Mouse (Mus musculus): Measurements from ENCODE around the gene Pax3. TPM values are rescaled to one million over a fixed set of nuclear protein-coding genes. Genes with fewer than 3 reads are reported as not detected.

Gene Pax3
- polyA plus RNA-seq, 1 experiment from 2014 or later: not detected

- H3K4me2 ChIP-seq (ENCODE audit: low read depth, low read length): no peak overlapping the region
Observed at GRCm38 (mm10) chr1:78143403-78143802, 53.5 kb downstream of the Pax3 start.

GRCm38 (mm10) chr1:78142912-78143311 lies 54.0 kb downstream of the Pax3 start:
- H3K27ac ChIP-seq (ENCODE audit: low read depth): no peak overlapping the region
- ATAC-seq: no peak; the same call in 1 of the 2 replicates
- peaks cover 59% of the 10 kb centered on the region for H3K27me3 ChIP-seq (ENCODE audit: insufficient read depth, low read length)
- H3K36me3 ChIP-seq (replicated peaks; ENCODE audit: insufficient read depth, low read length): no peaks in the 10 kb centered on the region
- no peak overlapping the region for H3K9ac ChIP-seq (replicated peaks)
- no peak overlapping the region for H3K4me2 ChIP-seq (ENCODE audit: low read depth, low read length)
- peak; percentile 28 for DNase-seq
- no peaks in the 10 kb centered on the region; the same call in 1 of the 2 replicates for H3K4me1 ChIP-seq (ENCODE audit: insufficient read depth)
- whole genome bisulfite sequencing (ENCODE audit: insufficient replicate concordance): 48% methylated on average over 6 of the region's 6 CpGs
- H3K4me3 ChIP-seq (ENCODE audit: low read depth, low read length): no peak overlapping the region
- TF ChIP-seq EP300 (IDR thresholded peaks at IDR 0.05; ENCODE audit: low read depth) (no peak), CTCF (IDR thresholded peaks at IDR 0.05; ENCODE audit: low read depth) (no peak)
- H3K9me3 ChIP-seq (ENCODE audit: low read length): no peaks in the 10 kb centered on the region

More at GRCm38 (mm10) chr1:78143403-78143802, 53.5 kb downstream of the Pax3 start:
- Histone ChIP-seq H3K27me3 (ENCODE audit: insufficient read depth, low read length) (peaks cover 59% of the 10 kb centered on the region), H3K4me3 (ENCODE audit: low read depth, low read length) (no peak overlapping the region), H3K36me3 (replicated peaks; ENCODE audit: insufficient read depth, low read length) (no peaks in the 10 kb centered on the region), H3K4me1 (ENCODE audit: insufficient read depth) (no peaks in the 10 kb centered on the region; the same call in 1 of the 2 replicates), H3K9ac (replicated peaks) (no peak overlapping the region), H3K9me3 (ENCODE audit: low read length) (no peaks in the 10 kb centered on the region), H3K27ac (ENCODE audit: low read depth) (no peak overlapping the region)
- 54% methylated on average over 6 of the region's 6 CpGs for WGBS (ENCODE audit: insufficient replicate concordance)
- ATAC-seq (no peak), DNase-seq (no peak)
- TF ChIP-seq CTCF (IDR thresholded peaks at IDR 0.05; ENCODE audit: low read depth) (no peak), EP300 (IDR thresholded peaks at IDR 0.05; ENCODE audit: low read depth) (no peak)

GRCm38 (mm10) chr1:78141741-78142501 lies 55.0 kb downstream of the Pax3 start:
- H3K4me1 ChIP-seq (ENCODE audit: insufficient read depth): no peaks in the 10 kb centered on the region; the same call in 1 of the 2 replicates
- DNase-seq (no peak), ATAC-seq (no peak)
- no peak overlapping the region for H3K4me3 ChIP-seq (ENCODE audit: low read depth, low read length)
- TF ChIP-seq CTCF (IDR thresholded peaks at IDR 0.05; ENCODE audit: low read depth) (no peak), EP300 (IDR thresholded peaks at IDR 0.05; ENCODE audit: low read depth) (no peak)
- WGBS (ENCODE audit: insufficient replicate concordance): 18% methylated on average over 9 of the region's 9 CpGs
- H3K27ac ChIP-seq (ENCODE audit: low read depth): no peak overlapping the region
- H3K27me3 ChIP-seq (ENCODE audit: insufficient read depth, low read length): peaks cover 66% of the 10 kb centered on the region
- no peak overlapping the region for H3K4me2 ChIP-seq (ENCODE audit: low read depth, low read length)
- H3K36me3 ChIP-seq (replicated peaks; ENCODE audit: insufficient read depth, low read length): no peaks in the 10 kb centered on the region
- no peaks in the 10 kb centered on the region for H3K9me3 ChIP-seq (ENCODE audit: low read length)
- H3K9ac ChIP-seq (replicated peaks): no peak overlapping the region

GRCm38 (mm10) chr1:78141314-78141713 lies 55.6 kb downstream of the Pax3 start:
- peaks cover 67% of the 10 kb centered on the region for H3K27me3 ChIP-seq (ENCODE audit: insufficient read depth, low read length)
- no peaks in the 10 kb centered on the region for H3K36me3 ChIP-seq (replicated peaks; ENCODE audit: insufficient read depth, low read length)

GRCm38 (mm10) chr1:78140505-78141303 lies 56.2 kb downstream of the Pax3 start:
- DNase-seq (peak; percentile 22), ATAC-seq (peak; percentile 31; the same call in 1 of the 2 replicates)
- Histone ChIP-seq H3K4me2 (ENCODE audit: low read depth, low read length) (no peak overlapping the region), H3K9ac (replicated peaks) (no peak overlapping the region), H3K9me3 (ENCODE audit: low read length) (no peaks in the 10 kb centered on the region), H3K4me1 (ENCODE audit: insufficient read depth) (no peaks in the 10 kb centered on the region; the same call in 1 of the 2 replicates), H3K27me3 (ENCODE audit: insufficient read depth, low read length) (peaks cover 66% of the 10 kb centered on the region), H3K27ac (ENCODE audit: low read depth) (no peak overlapping the region), H3K36me3 (replicated peaks; ENCODE audit: insufficient read depth, low read length) (no peaks in the 10 kb centered on the region), H3K4me3 (ENCODE audit: low read depth, low read length) (no peak overlapping the region)
- TF ChIP-seq EP300 (IDR thresholded peaks at IDR 0.05; ENCODE audit: low read depth): no peak
- peak; percentile 38 for TF ChIP-seq CTCF (IDR thresholded peaks at IDR 0.05; ENCODE audit: low read depth)
- 3% methylated on average over 14 of the region's 14 CpGs for WGBS (ENCODE audit: insufficient replicate concordance)

More at GRCm38 (mm10) chr1:78141314-78141713, 55.6 kb downstream of the Pax3 start:
- WGBS (ENCODE audit: insufficient replicate concordance): 12% methylated on average over 7 of the region's 7 CpGs
- no peaks in the 10 kb centered on the region for H3K9me3 ChIP-seq (ENCODE audit: low read length)
- no peak overlapping the region for H3K4me3 ChIP-seq (ENCODE audit: low read depth, low read length)
- DNase-seq: no peak
- no peak overlapping the region for H3K27ac ChIP-seq (ENCODE audit: low read depth)
- H3K4me2 ChIP-seq (ENCODE audit: low read depth, low read length): no peak overlapping the region
- no peak for TF ChIP-seq EP300 (IDR thresholded peaks at IDR 0.05; ENCODE audit: low read depth)
- no peak for TF ChIP-seq CTCF (IDR thresholded peaks at IDR 0.05; ENCODE audit: low read depth)
- H3K9ac ChIP-seq (replicated peaks): no peak overlapping the region
- H3K4me1 ChIP-seq (ENCODE audit: insufficient read depth): no peaks in the 10 kb centered on the region; the same call in 1 of the 2 replicates
- no peak for ATAC-seq

GRCm38 (mm10) chr1:78139287-78139686 lies 57.6 kb downstream of the Pax3 start:
- Histone ChIP-seq H3K9ac (replicated peaks) (no peak overlapping the region), H3K27me3 (ENCODE audit: insufficient read depth, low read length) (peaks cover 58% of the 10 kb centered on the region), H3K27ac (ENCODE audit: low read depth) (no peak overlapping the region), H3K4me1 (ENCODE audit: insufficient read depth) (no peaks in the 10 kb centered on the region; the same call in 1 of the 2 replicates), H3K4me3 (ENCODE audit: low read depth, low read length) (no peak overlapping the region), H3K9me3 (ENCODE audit: low read length) (no peaks in the 10 kb centered on the region), H3K4me2 (ENCODE audit: low read depth, low read length) (no peak overlapping the region), H3K36me3 (replicated peaks; ENCODE audit: insufficient read depth, low read length) (no peaks in the 10 kb centered on the region)
- TF ChIP-seq CTCF (IDR thresholded peaks at IDR 0.05; ENCODE audit: low read depth) (no peak), EP300 (IDR thresholded peaks at IDR 0.05; ENCODE audit: low read depth) (no peak)
- ATAC-seq (no peak), DNase-seq (no peak)
- WGBS (ENCODE audit: insufficient replicate concordance): 4% methylated on average over 11 of the region's 11 CpGs
